Mouse (Mus musculus) left cerebral cortex, postnatal 36 days (tissue): Measurements from ENCODE around the gene Ulk4. TPM values are rescaled to one million over a fixed set of nuclear protein-coding genes. Genes with fewer than 3 reads are reported as not detected.
A peak's percentile ranks its signal among the peaks of the same experiment; 100 is the strongest.
"Not testable (repeated sequence)": the region's sequence is repeated elsewhere in the genome, so short reads cannot be mapped to it uniquely, and the experiment has no call there.

Source experiments
- DNase-seq, 2 experiments: peaks; one replicate each; pipeline ENCODE4 v3.0.0; 2021 to 2022; ENCODE audit warnings: low spot score in 2 of 2, mixed read lengths in 1 of 2
- intact Hi-C: fragments of 180-260 bp; cut with DNase I; formaldehyde crosslinking; loops from one replicate; pipeline ENCODE4 v1.15.1; 2025
- total RNA-seq, 2 experiments: library from RNA; stranded (reverse); gene quantifications; 2 replicates each; pipeline ENCODE4 v1.2.3; 2021

Ulk4 gene
- total RNA-seq, 2 experiments from 2014 or later = 6.3 to 11.4 TPM

GRCm38 (mm10) chr9:120933886-120934758 is 342.9 kb downstream of the Ulk4 start:
- intact Hi-C loops = loop anchor here (2.0 to 5.0 kb wide), 3 partner anchors 52 to 331 kb away; no protein-coding TSS in a partner anchor
- peak; percentile 36 to 47 for DNase-seq

DNA sequence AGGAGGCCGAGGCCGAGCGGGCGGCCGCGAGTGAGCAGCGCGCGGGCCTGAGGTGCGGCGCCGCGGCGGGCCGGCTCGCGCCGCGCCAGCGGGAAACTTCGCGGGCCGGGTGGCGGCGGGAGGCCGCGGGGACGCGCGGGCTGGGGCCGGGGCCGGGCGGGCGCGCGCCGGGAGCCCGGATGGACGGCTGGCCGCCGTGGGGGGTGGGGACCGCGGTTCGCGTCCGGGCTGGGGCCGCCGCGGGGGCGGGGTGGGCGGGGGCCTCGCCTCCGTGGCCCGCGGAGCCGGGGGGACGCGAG is 343.5 kb downstream of the Ulk4 start:
- DNase-seq = no peak
- intact Hi-C loops = loop anchor here (2.0 to 5.0 kb wide), 2 partner anchors 51 to 65 kb away; no protein-coding TSS in a partner anchor

DNA sequence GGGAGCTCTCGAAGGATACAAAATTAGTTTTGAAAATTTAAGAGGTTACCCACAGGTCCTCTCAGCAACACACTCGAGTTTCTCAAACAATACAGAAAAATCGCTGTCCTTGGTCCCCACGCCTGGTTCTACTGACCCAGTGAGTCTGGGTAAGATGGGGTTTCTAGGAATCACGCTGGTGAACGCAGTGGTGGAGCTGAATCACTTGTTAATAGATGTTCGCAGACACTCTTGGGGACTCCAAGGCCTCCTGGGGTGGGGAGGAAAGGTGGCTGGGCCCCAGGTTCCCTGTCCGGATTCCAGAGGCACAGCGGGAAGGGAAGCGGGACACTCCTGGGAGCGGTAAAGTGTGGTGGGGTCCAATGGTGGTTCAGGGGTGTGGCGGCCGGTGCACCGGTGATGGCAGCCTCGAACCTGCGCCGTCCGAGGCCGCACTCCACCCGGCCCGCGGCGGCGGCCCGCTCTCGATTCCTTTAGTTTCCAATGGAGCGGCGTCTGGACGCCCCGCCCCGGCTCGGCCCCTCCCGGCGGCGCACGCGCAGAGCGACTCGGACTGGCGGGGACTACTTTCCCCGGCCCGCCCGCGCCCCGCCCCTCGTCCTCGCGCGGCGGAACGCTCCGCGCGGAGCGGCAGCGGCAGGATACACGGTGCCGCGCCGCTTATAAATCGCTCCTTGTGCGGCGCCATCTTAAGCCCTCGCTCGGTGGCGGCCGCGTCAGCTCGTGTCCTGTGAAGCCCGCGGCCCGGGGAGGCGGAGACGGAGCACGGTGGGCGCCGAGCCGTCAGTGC is 344.0 kb downstream of the Ulk4 start:
- intact Hi-C loops = loop anchor here (2.0 to 5.0 kb wide), 2 partner anchors 51 to 64 kb away; no protein-coding TSS in a partner anchor
- DNase-seq = peak; percentile 96 to 97

- intact Hi-C loops = loop anchor here (2.0 to 5.0 kb wide), 2 partner anchors 50 to 64 kb away; no protein-coding TSS in a partner anchor
- no peak for DNase-seq
These were observed 344.6 kb downstream of the Ulk4 start for GRCm38 (mm10) chr9:120932371-120932770.

GRCm38 (mm10) chr9:120930811-120931210 is 346.2 kb downstream of the Ulk4 start:
- no peak for DNase-seq
- intact Hi-C loops = loop anchor here (5.0 kb wide), 1 partner anchor 49 kb away; no protein-coding TSS in a partner anchor

- intact Hi-C loops = loop anchor here (5.0 kb wide), 1 partner anchor 48 kb away; no protein-coding TSS in a partner anchor
- DNase-seq = no peak
These were observed 347.0 kb downstream of the Ulk4 start for GRCm38 (mm10) chr9:120930021-120930420.

DNA sequence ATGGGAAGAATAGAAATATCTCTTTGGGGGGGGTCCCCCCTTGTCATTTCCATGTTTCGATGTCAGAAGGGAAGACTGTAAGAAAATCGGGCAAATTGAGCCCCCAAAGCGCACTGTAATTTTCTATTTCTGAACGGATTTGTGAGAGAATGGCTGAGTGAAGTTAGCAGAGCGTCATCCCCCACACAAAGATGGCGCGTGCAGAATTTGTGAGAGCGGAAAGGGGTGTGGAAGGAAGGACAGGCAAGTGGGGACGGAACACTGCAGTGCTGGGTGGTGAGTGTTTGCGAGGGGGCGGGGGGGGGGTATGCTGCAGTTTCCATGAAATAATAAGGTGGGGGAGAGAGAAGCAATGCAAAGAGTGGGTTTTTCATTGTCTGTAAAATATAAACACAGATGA is 347.9 kb downstream of the Ulk4 start, which contains the start of gene Ctnnb1:
Gene Ctnnb1, plus strand, starts transcription at position 136 of the 400 bp plus-strand sequence.
- intact Hi-C loops = no loop called here
- no peak for DNase-seq

GRCm38 (mm10) chr9:120926939-120927606 is 349.9 kb downstream of the Ulk4 start:
- intact Hi-C loops = no loop called here
- no peak for DNase-seq

DNA sequence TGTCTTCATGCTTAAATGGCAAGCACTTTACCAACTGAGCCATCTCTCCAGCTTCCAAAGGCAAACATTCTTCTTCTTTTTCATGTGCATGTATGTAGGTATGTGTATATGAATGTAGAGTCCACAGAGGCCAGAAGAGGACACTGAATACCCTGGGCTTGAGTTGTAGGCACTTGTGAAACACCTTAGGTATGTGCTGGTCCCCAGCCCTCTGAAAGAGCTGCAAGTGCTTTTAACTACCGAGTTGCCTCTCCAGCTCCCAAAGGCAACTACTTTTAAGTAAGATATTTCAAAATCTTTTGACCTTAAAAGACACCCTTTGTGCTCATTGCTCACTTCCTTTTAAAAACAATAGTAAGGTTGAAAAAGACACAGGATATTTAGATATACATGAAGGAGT is 350.9 kb downstream of the Ulk4 start:
- intact Hi-C loops = no loop called here
- no peak for DNase-seq

- DNase-seq = no peak
- intact Hi-C loops = no loop called here
These were observed 357.9 kb downstream of the Ulk4 start for GRCm38 (mm10) chr9:120919130-120919529.

GRCm38 (mm10) chr9:120918642-120919041 is 358.4 kb downstream of the Ulk4 start:
- DNase-seq = peak; percentile 20 to 34
- intact Hi-C loops = no loop called here

GRCm38 (mm10) chr9:120918211-120918610 is 358.8 kb downstream of the Ulk4 start:
- no peak for DNase-seq
- intact Hi-C loops = no loop called here

DNA sequence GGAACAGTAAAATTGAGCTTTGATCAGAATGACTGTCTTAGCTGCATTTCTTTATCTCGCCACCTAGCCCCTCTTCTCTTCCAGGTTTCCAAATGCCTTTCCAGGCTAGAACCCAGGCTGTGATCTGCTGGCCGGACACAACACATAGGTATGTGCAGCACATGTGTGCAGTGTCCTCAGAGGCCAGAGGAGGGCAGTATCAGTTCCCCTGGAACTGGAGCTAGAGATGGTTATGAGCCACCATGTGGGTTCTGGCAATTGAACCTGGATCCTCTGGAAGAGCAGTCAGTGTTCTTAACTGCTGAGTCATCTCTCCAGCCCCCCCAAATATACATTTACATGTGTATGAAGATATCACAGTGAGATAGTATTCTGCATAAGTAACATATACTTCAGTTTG is 359.4 kb downstream of the Ulk4 start:
- intact Hi-C loops, DNase-seq: not testable (repeated sequence)

GRCm38 (mm10) chr9:120914877-120915459 is 362.0 kb downstream of the Ulk4 start:
- DNase-seq = no peak
- intact Hi-C loops = loop anchor here (5.0 kb wide), 1 partner anchor 138 kb away; no protein-coding TSS in a partner anchor

DNA sequence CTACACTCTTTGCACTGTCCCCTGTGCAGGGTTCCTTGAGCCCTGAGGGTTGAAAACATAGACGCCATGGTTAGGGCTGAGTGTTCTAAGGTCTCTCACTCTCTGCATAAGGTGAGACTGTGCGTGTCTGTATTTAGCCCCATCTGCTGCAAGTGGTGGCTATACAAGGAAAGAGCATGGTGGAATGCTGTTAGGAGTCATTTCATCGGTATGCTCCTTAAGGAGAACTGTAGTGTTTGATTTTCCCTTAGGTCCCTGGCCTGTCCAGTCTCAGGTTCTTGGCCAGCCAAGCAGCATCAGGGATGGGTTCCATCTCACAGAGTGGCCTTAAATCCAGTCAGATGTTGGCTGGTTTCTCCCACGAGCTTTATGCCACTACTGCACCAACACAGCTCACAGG is 362.6 kb downstream of the Ulk4 start:
- intact Hi-C loops = loop anchor here (5.0 kb wide), 1 partner anchor 137 kb away; no protein-coding TSS in a partner anchor
- DNase-seq = no peak

- intact Hi-C loops = loop anchor here (5.0 kb wide), 1 partner anchor 136 kb away; no protein-coding TSS in a partner anchor
- DNase-seq = no peak
These were observed 363.8 kb downstream of the Ulk4 start for GRCm38 (mm10) chr9:120913152-120913551.

- intact Hi-C loops = no loop called here
- DNase-seq = no peak
These were observed 368.5 kb downstream of the Ulk4 start for GRCm38 (mm10) chr9:120908461-120908860.
